Mouse (Mus musculus): ENCODE data around the gene H2-Oa. TPM values are rescaled to one million over a fixed set of nuclear protein-coding genes. Genes with fewer than 3 reads are reported as not detected.

Gene H2-Oa
- polyA plus RNA-seq, 2 experiments from 2014 or later = 42.9 to 45.4 TPM

DNA sequence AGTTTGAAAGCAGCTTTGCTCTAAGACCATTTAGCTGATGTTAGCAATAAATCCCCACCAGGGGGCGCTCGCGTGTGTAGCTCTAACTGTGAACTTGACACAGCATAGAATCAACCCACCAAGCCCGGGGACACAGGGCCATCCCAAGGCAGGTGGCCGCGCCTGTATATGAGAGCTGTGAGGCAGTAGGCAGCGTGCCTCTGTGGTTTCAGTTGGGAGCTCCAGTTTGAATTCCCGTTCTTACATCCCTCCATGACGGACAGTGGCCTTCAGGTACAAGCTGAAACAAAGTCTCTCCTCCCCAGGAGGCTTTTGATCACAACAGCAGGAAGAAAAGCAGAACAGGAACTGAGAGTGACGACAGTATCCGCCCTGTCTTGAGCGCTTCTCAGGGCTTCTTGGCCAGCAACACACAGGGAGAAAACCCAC, 9.5 kb downstream of the H2-Oa start:
- ATAC-seq = peak; percentile 78

DNA sequence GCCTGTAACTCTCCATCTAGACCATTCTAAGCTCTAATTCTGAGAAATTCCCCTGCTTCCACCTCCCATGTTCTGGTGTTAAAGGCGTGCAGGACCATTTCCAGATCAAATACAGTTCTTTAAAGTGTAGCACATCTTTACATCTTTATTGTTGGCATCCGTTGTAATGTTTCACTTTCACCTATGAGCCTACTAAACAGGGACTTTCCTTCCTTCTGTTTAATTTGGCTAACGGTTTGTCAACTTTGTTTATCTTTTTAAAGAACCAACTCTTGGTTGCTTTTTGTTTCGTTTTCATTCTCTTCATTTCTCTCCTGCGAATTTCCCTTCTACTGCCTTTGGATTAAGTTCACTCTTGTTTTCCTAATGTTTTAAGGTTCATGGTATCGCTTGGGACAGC, 10.7 kb downstream of the H2-Oa start:
- ATAC-seq = peak; percentile 64

DNA sequence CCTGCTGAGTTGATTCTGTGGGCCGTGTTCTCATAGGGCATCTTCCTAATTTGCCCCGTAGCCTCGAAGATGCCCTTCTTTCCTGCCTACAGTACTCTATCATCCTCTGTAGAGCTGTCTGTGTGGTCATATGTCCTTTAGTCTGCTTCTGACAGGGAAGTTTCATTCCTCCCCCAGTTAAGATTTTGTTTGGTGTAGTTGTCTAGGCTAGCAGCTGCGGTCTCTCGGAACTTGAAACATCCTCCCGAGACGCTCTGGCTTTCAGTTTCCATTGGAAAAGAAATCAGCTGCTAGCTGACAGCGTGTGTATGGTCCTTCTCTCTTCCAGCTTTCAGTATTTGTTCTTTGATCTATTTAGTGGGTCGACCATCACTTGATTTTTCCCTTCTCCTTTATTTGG, 12.7 kb downstream of the H2-Oa start:
- no peak for ATAC-seq

DNA sequence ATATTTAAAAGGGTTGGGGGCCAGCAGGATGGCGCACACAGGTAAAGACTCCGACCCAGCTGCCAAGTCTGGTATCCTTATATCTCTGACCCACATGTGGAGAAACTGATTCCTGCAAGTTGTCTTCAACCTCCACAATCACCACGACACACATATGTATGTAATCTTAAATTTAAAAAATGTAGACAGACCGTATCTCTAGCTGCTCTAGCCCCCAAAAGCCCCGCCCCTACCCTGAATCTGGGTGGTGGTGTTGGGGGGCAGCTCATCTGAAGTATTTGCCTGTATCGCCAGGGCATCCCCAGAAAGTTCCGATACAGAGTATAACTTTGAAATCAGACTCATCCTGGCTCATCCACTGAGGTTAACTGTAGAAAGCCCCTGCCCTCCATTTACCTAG, 14.4 kb downstream of the H2-Oa start:
- no peak for ATAC-seq

DNA sequence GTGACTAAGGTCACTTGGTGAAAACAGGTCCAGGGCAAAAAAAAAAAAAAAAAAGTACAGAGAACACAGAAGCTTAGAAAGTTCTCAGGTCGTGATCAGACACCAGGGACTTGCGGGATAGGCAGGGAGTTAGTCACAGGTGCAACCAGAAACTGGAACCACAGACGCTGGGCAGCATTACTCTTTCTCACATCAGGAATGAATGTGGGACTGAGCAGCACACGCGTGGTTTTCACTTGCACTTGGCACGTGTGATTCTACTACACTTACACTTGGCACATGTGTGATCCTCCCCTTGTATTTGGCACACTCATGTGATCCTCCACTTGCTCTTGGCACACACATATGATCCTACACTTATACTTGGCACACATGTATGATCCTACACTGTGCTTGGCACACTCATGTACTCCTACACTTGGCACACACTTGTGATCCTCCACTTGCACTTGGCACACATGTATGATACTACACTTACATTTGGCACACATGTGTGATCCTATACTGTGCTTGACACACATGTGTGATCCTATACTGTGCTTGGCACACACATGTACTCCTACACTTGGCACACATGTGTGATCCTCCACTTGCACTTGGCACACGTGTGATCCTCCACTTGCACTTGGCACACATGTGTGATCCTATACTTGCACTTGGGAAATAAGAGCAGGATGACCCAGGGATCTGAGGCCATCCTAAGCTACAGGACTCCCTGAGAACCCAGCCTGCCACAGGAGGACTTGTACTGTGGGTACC, 15.1 kb downstream of the H2-Oa start:
- ATAC-seq = no peak

DNA sequence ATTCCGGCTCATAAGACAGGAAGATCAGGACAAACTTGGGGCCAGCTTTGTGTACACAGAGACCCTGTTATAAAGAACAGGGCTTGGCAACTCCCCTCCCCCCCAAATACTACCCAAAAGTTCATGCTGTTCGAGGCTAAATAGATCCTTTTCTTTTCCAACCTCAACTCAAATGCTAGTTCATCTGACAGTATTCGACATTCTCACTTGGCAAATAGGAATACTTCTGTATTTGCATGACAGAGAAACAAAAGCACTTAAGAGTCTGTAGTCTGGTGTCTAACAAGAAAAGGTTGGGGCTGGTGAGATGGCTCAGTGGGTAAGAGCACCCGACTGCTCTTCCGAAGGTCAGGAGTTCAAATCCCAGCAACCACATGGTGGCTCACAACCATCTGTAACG, 16.3 kb downstream of the H2-Oa start:
- ATAC-seq = no peak

DNA sequence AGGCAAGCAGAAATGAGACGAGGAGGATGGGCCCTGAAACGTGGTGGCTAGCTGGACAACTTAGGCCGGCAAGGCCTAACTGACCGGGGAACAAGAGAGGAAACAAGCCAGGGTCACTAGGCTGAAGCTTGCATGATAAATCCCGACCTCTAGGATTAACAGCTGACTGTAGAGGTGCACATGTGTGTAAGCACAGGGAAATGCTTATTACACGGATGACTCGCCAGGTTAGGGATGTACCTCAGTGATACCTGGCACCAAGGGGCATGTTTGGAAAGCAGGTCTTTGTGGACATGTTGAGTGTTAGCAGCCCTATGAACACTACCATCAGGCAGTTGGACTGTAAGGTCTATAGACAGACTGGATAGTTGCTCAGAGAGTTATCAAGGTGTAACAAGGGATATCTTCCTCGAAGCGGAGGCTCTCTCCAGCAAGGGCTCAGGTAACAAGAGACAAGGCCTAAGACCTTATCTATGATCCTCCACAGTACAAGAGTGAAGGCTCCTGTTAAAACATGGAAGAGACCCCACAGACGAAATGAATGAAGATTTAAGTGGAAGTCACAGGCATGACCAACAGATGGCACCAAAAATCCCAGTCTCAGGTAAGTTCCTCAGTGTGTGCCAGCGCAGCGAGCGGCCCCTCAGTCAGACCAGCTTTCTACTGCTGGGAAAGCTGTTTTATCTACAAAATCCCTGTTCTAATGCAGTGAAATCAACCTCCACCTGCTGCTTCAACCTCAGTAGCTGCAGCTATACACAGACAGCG, 17.1 kb downstream of the H2-Oa start:
- no peak for ATAC-seq

DNA sequence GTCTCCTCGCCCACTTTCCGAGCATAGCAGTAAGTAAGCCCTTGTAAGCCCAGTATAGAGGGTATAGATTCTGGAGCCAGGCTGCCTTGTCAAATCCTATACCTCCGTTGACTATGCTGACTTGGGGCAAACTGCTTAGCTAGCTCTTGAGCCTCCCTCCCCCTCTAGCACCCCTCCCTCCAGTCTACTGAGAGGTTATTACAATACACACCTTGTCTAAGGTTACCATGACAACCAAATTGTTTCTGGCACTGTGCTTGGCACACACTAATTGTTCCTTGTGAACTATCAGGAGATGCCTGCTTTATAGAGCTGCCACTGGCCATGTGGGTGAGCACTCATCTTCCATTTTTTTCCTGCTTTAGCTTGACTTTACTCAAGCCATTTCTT, 17.7 kb downstream of the H2-Oa start:
- no peak for ATAC-seq

DNA sequence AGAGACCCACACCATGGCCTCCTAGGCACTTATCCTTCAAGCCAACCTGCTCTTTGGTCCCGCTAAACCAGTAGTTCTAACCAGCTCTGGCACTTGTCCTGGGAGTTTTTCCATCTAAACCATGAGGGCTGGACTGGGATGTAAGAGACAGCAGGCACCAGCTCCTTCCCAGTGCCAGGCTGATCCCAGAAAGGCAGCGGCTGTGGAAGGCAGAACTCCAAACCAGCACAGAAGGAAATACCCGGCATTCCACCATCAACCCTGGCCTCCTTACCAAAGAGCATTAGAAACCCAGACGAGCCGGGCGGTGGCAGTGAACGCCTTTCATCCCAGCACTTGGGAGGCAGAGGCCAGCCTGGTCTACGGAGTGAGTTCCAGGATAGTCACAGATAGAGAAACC, 18.2 kb downstream of the H2-Oa start:
- no peak for ATAC-seq

DNA sequence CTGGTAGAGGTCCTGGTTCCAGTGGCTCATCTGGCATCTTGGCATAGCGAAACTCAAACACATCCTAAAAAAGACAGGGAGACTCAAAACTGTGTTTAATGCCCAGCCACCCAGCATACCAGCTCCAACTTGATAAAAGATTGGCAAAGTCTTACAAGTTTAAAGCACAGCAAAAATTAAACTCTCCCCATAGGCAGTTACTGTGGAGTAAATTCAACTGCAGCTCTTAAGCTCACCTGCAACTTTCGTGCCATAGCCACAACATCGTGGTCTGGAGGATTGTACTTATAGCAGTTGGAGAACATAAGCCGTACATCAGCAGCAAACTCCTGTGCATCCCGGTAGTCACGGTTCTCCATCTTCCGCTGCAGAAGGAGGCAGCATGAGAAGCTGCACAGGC, 22.0 kb downstream of the H2-Oa start:
- no peak for ATAC-seq

DNA sequence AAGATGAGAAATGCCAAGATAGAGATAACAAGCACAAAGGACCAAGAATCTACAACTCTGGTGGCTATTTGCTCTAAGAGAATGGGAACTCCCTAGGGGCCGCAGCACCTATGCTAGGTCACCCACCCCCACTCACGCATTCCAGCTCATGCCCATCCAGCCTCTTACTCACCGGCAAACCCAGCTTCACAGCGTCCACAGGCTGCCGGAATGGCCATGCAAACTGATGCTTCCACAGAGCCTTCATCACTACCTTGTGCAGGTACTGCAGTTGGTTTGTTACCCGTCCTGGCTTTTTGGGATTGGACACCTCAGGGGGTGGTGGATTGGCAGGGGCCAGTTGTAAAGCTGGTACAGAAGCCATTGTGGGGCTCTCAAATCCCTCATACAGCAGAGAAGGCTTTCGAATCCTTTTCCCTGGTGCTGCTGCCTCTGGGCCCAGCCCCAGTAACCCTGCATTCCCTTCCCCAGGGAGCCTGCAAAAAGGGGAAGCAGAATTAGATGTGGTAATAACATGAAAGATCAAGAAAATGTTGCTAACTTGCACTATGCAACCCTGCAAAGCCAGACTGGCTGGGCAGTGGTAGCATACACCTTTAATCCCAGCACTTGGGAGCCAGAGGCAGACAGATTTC, 24.7 kb downstream of the H2-Oa start:
- no peak for ATAC-seq

DNA sequence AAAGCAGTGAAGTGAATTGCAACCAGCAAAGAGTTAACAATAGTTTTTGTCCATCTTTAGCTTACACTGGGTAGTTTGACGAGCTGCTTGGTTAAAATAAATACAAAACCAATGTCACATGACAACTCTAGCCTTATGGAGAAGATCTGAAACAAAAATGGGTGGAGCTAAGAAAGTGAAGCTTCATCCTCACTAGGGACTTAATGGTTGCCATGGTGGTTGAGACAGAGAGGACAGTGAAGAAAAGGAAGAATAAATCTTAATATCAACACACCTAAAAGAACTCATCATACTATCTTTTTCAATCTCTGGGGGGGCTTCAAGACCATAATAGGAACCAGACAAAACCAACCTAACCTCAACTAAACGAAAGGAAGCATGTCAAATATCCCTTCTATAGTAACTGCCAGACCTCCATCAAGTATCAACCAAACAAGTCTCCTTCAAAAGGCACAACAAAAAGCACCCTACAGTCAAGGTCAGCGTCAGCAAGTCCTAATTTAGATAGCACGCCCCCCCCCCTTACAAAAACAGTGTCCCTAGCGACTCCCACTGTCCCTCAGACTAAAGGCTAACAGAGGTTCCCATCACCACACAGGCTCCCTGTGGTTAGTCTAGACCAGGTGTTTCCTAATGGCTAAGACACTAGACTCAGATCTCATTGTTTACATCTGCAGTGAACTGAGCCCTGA, 25.4 kb downstream of the H2-Oa start:
- no peak for ATAC-seq

DNA sequence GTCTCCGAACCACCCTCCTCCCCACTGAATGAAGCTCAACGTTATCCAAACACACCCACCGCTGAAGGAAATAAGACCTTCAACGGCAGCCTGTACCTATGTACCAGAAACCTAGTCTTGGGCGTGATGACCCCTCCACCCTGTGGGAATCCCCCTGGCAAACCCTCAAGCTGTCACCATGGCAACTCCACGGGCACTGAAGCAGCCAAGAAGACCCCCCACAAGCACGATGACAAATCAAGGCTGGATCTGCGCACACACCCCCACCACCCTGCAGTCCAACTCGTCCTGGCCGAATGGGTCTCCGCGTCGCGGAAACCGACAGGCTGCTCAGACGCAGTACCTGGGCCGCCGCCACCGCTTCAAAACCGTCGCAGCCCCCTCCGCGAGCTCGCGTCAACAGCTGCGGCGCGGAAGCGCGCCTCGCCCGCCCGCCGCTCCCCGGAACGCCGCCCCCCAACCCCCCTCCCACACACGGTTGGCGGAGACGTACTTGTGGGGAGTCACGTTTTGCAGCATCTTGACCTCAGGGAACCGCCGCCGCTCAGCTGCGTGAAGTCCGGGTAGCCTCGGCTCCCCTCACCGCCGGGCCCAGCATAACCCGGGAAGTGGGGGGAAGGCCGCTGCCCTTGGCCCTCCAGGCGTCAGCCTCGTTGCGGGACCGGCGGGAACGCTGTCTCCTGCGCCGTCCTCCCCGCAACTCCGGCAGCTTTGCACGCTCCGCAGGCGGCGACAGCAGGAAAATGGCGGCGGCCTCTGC, 26.2 kb downstream of the H2-Oa start:
- ATAC-seq = no peak

DNA sequence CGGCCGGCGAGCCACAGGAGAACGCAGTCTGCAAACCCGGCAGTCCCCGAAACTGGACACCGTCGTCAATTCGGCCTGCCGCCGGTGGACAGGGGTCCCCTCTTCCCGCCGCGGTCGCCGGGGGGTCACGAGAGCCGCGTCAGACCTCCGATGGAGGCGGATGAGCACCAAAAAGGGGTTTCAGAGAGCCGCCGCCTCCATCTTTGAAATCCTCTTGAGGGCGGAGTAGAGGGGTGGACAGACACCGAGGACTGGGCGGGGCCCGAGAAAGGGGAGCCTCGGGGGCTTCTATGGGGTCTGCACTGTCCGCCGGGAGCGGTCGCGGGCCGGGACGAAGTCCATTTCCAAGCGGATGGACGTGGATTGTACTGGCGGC, 26.7 kb downstream of the H2-Oa start:
- ATAC-seq = peak; percentile 2

DNA sequence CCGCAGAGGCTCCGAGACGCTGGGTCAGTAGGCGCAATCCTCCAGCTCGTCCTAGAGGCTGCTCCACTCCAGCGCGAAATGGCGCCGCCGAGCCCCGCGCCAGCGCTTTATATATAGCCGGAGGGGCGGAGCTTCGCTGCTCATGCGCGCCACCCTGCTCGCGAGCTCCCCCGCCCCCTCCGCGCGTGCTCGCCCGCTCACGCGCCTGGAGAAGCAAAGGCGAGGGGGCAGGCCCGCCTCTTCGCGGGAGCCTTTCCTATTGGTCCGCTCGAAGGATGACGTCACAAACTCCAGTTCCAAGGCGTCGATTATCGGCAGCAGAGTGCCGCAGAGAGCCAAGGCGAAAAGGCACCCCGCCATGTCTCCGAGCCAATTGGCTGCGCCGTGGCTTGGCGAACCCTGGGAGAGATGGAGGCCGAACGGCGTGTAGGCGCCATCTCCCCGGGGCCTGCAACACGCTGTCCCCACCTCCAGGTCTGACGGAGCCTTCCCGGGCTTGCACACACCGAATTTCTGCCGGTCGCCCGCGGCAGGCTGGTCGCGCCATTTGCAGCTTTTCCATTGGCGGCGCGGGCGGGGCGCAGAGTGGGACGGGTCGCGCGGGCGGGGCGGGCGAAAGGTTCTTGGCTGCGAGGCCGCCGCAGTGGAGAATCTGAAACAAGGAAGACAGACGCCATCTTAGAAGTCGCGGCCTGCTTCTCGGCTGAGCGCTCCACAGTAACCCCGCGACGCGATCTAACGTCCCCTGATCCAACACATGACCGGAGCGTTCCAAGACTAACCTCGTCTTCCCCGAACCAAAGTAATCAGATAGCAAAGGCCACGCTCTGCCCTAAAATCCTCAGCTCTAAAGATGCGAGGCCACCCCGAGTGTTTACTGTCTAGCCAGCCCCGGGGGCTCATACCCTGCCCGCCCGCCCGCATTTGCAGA, 27.4 kb downstream of the H2-Oa start, which contains the start of gene H2-DMa:
Gene H2-DMa (plus strand): TSS at position 293 of the 931 bp plus-strand sequence.
- peak; percentile 70 for ATAC-seq

DNA sequence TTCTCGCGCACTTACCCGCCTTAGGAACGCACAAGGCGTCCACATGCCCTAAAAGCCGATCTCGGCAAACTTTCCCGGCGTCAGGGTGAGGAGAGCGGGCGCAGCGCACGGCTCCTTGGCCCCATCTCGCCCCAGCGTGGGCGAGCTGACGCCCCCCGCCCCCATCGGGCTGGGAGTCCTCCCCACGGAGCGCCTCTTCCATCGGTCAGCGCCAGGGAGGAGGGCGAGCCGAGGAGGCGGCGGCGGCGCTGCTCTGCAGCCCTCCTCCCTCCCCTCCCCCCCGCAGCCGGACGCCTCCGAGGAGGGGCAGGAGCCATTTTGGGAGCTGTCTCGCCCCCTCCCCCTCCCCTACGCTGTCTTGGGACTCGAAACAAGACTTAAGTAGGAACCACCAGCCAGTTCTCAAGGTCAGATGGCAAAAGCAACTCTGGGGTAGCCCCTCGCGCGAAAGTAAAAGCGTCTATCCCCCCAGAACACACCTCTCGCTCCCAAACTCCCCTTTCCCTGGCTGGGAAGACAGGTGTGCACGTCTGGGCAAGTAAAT, 28.1 kb downstream of the H2-Oa start:
- no peak for ATAC-seq

DNA sequence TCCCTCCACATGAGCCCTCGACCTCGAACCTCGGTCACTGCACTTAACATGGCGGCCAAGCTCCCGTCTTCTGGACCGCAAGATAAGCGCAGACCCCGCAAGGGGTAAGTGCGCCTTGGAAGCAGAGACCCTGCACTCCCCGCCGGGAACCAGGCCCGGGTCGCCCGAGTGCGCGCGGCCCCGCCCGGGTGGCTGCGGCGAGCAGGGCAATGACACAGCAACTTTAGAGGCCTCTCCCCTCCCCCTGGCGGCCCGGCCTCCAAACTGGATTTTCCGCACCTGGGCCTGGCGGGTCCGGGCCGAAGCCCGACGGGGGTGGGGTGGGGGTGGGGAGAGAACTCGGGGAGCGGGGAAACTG, 28.7 kb downstream of the H2-Oa start:
- ATAC-seq = no peak

DNA sequence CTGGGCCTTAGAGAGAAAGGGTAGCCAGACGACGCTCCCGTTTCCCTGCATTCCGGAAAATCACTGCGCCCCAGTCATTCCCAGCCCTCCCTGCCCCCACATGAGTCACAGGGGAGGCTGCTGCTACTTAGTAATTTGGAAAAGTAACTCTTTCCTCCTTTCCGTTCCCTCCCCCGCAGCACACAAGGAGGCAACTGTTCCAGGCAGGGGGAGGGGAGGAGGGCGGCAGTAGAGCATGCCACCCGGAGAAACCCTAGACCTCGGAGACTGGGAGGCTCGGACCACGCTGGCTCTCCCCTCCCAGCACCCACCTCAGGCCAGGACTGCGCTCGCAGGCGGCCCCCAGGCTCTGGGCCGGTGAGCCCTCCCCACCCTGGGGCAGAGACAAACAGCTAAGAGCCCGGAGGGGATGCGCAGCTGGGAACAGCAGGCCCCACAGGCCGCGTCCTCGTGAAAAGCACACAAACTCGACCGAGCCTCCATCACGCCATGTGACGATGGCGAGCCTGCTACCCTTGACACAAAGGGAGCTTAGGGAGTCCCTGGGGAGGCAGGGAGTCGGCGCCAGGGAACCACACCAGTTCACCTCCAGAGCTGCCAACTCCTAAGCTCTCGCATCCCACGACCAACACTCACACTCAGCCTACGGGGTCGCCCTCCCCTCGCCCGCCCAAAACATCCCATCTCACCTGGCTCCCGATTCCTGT, 29.2 kb downstream of the H2-Oa start:
- no peak for ATAC-seq

DNA sequence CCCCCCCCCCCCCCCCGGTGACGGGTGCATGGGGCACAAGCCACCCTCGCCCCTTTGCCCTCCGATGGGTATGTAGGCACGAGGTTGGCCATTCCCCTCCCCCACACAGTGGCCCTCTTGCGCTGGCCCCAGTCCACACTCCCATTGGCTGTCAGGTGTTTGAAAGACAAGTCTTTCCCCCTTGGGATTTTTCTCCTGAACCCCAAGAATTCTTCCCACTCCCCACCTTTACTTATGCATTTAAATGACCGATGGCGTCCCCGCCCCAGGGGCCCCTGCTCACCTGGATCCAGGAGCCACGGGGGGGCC, 29.7 kb downstream of the H2-Oa start:
- ATAC-seq = no peak

DNA sequence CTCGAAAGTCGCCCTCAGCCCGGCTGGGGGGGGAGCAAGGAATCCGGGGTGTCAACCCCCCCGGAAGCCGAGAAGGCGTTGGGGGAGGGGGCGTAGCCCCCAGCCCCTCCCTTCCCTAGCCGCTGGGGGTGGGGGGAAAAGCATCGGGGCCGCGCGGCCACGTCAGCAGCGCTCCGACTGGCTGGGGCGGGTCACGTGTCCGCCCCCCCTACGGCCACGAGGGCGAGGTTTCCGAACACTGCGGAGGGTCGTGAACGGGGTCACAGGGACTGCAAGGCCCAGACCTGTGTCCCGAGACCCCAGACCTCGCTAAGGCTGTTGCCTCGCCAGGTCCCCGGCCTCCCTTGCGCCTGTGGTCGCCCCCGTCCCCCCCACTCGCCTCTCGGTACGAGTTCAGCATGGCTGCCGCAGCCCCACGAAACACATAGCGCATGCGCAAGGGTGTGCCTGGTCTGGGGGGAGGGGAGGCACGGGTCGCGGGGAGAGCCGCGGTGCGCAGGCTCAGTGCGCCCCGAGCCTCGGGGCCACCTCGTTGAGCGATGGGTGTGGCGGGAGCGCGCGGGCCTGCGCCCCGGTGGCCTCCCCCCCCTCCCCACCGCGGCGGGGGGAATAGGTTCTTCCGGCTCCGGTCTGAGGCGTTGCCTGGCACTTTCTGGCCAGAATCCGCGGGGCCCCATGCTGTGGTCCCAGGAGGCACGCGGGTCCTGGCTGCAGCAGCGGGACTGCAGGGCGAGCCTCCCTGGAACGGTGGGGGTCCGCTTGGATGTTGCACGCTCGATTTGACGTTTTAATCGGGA, 30.2 kb downstream of the H2-Oa start, which contains the start of gene Brd2:
Gene Brd2 (minus strand): TSS at position 447 of the 797 bp plus-strand sequence.
- peak; percentile 26 for ATAC-seq
